Mouse (Mus musculus) v-Abl transformed pro-B cells (cell line): Measurements from ENCODE around the gene Gramd1b.

ENCODE experiments used
- in situ Hi-C, 2 experiments: fragments of 400-800 bp; cut with MboI; formaldehyde crosslinking; loops; one replicate each; pipeline ENCODE4 v1.15.1; 2025; ENCODE audit not compliant: unreplicated experiment in 2 of 2

The Gramd1b gene

DNA sequence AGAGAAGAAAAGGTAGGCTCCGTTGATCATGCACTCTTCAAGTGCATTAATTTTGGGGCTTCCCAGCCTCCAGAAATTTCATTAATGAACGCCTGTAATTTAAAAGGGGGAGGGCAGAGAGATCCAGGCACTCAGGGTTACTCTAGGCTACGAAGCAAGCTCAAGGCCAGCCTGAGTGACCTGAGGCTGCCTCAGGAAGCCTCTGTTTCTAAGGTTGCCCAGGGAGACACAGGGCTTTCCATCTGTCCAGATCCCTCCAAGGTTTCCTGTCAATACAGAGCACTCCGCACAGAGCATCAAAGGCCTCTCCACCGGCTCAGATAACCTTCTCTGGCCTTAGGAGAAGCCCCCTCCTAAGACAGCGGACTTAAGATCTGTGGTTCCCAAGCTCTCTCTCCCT is 125.4 kb downstream of the Gramd1b start:
- in situ Hi-C loops: no loop called here

GRCm38 (mm10) chr9:40405263-40405662 is 125.9 kb downstream of the Gramd1b start:
- in situ Hi-C loops: no loop called here

DNA sequence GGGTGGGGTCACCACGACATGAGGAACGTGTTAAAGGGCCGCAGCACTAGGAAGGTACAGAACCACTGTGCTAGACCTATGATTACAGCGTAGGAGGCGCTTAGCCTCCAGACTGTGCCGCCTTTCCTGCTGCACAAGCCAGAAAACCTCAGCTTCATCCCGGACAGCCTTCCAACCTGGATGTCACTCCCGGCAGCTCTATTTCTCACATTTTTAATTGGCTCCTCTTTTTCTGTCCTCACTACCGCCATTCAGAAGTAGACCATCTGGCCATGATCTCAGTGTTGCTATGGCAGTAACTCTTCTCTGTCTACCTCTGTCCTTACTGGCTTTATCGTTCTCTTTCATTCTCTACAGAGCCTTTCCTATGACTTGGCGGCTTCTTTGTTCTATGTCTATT is 126.5 kb downstream of the Gramd1b start:
- in situ Hi-C loops: no loop called here

GRCm38 (mm10) chr9:40403750-40404149 is 127.4 kb downstream of the Gramd1b start:
- in situ Hi-C loops: no loop called here

DNA sequence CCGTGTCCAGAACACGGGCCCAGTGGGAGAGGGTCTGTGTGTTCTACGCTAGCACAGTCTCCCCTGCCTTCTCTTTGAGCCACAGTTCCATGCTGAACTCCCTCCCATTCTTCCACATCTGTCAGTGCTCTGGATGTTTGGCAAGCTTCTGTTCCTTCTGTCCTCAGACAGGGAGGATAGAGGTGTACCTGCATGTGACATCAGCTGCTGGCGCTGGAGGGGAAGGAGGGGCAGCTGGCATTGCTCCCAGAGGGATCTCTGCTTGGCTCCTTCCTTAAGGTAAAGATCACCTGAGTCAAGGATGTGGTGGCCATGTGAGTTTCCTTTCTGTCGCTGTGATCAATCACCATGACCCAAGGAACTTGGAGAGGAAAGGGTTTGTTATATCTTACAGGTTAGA is 129.4 kb downstream of the Gramd1b start:
- in situ Hi-C loops: no loop called here

- in situ Hi-C loops: no loop called here
Measured at GRCm38 (mm10) chr9:40400854-40401253, 130.3 kb downstream of the Gramd1b start.

GRCm38 (mm10) chr9:40400171-40400570 is 131.0 kb downstream of the Gramd1b start:
- in situ Hi-C loops: no loop called here

- in situ Hi-C loops: no loop called here
Measured at GRCm38 (mm10) chr9:40399359-40399932, 131.7 kb downstream of the Gramd1b start.

DNA sequence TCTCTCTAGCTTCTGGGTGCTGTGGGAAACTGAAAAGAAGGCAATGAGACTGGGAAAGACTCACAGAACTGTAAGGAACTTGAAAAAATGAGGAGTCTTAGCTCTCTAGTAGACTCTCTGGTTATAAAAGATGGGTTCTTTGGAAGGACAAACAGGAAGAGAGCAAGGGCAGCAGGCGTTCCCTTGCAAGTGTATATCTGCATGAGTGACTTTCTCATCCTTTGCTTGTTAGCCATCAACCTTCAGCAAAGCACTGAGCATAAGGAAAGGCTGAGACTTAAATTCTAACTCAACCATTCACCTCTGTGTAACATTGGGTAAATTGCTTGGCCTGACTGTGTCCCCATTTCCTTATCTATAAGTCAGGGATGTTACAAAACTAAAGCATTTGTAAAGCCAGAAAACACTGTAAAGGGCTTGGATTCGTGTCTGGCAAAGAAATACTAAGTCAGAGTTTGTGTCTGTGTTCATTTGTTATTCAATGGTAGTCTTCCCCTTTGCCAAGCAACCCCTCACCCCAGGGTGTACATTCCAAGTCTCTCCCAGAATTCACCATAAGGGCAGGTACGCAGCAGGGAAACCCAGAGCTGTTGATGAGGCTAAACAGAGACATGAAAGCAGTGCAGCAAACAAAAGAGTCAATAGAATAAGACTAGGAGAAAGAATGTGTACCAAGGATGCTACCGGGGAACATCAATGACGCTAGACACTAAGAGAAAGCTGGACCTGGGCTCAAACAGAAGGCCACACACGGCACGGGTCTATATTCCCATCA is 133.5 kb downstream of the Gramd1b start:
- in situ Hi-C loops: no loop called here

DNA sequence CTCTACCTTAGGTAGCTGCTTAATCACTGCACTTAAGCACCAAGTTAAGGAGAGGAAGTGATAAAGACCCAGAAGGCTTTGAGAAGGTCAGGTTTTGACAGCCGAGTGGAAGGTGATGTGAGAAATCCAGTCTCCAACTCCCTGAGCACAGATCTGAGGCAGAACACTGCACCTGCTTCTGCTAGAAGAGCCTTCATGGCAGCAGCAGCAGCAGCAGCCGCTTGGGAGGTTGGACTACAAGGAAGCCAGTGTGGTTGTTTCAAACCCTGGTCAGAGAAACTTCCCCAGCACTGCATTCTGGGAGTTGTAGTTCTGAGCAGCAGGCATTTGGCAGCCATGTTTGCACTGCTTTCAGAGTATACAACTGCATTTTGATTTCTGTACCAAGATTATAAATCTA is 134.1 kb downstream of the Gramd1b start:
- in situ Hi-C loops: no loop called here

- in situ Hi-C loops: no loop called here
Measured at GRCm38 (mm10) chr9:40396171-40396570, 135.0 kb downstream of the Gramd1b start.

GRCm38 (mm10) chr9:40391852-40392695 is 139.1 kb downstream of the Gramd1b start:
- in situ Hi-C loops: no loop called here

- in situ Hi-C loops: no loop called here
Measured at GRCm38 (mm10) chr9:40391359-40391758, 139.8 kb downstream of the Gramd1b start.

DNA sequence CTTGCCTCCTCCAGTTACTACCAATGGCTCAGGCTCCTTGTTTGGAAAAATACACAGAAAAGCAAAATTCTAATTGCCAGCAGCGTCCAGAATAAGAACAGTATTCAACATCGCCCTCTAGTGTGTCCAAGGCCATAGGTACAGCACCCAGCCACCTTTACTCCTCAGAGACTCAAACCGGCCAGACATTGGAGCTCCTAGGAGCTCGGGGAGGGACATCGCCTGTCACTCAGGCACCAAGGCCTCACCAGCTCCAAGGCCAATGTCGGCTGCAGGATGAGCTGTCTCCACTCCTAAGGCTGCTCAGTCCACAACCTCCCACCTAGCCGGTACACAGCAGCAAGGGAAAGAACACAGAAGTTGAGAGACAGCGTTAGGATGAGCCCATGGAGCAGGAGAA is 140.3 kb downstream of the Gramd1b start:
- in situ Hi-C loops: no loop called here

GRCm38 (mm10) chr9:40390396-40390760 is 140.8 kb downstream of the Gramd1b start:
- in situ Hi-C loops: no loop called here

GRCm38 (mm10) chr9:40389669-40390395 is 141.4 kb downstream of the Gramd1b start:
- in situ Hi-C loops: no loop called here

GRCm38 (mm10) chr9:40389175-40389574 is 142.0 kb downstream of the Gramd1b start:
- in situ Hi-C loops: no loop called here

- in situ Hi-C loops: no loop called here
Measured at GRCm38 (mm10) chr9:40384781-40385180, 146.4 kb downstream of the Gramd1b start.

DNA sequence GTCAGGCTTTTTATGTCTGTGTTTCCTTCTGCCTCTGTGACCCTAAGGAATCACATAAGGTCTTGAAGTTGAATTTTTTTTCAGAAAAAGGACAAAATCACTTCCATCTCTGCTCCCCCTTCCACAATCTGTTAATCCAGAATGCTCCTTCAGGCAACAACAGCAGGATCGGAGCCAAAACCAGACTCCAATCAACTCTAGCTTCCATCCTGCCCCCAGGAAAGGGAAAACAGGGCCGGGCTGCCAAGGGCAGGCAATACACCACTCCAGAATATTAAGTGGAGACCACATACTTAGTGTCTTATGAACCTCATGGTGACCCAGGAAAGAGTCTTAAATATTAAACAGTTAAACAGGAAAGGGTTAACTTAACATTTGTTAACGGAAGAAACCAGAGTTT is 148.7 kb downstream of the Gramd1b start:
- in situ Hi-C loops: no loop called here

GRCm38 (mm10) chr9:40381416-40382411 is 149.5 kb downstream of the Gramd1b start:
- in situ Hi-C loops: no loop called here
